Mouse (Mus musculus): ENCODE measurements around the gene Cnfn.
A peak's percentile ranks its signal among the peaks of the same experiment; 100 is the strongest.
"Not testable (repeated sequence)": the region's sequence is repeated elsewhere in the genome, so short reads cannot be mapped to it uniquely, and the experiment has no call there.

Gene Cnfn

DNA sequence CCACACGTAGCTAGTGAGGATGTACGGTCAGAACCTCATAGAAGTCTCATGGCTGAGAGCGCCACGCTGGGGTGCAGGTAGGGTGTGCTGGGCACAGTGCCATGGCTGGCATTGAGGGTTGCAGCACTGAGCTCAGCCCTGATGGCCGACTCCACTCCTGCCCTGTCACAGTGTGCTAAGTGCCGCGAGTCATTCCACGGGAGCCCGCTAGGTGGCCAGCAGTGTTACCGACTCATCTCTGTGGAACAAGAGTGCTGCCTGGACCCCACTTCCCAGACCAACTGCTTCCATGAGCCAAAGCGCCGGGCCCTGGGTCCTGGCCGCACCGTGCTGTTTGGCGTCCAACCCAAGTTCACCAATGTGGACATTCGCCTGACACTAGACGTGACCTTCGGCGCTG lies 6.4 kb downstream of the Cnfn start:
- no peak for DNase-seq

GRCm38 (mm10) chr7:25358721-25359206 lies 10.8 kb downstream of the Cnfn start:
- no peak for DNase-seq

DNA sequence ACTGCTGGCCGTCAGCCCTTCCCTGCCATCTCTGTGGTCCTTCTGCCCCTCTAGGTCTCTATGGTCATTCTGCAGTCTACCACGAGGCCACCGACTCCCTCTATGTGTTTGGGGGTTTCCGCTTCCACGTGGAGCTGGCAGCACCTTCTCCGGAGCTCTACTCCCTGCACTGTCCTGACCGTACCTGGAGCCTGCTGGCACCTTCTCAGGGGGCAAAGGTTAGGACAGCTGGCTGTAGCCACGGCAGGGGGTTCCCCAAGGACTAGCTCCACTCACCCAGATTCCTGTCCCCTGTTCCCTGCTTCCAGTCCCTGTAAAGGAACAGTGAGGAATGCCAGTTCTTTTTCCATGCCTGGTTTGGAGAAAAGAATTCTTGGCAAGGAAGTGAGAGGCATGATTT lies 20.7 kb downstream of the Cnfn start:
- peak; percentile 38 to 66 for DNase-seq

GRCm38 (mm10) chr7:25341000-25341784 lies 28.3 kb downstream of the Cnfn start:
- no peak for DNase-seq

DNA sequence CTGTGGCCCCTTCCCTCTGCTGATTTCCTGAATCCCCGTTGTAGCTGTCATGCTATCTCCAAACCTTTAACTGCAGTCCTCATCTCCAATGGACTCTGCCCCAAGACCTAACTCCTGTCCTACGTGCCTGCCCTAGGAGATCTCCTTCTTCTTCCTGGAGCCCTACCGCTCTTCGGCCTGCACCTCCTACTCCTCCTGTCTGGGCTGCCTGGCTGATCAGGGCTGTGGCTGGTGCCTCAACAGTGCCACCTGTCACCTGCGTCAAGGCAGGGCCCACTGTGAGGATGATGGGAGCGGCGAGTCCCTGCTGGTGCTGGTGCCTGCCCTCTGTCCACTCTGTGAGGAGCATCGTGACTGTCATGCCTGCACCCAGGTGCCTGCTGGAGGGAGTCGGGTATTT lies 30.2 kb downstream of the Cnfn start:
- no peak for DNase-seq

DNA sequence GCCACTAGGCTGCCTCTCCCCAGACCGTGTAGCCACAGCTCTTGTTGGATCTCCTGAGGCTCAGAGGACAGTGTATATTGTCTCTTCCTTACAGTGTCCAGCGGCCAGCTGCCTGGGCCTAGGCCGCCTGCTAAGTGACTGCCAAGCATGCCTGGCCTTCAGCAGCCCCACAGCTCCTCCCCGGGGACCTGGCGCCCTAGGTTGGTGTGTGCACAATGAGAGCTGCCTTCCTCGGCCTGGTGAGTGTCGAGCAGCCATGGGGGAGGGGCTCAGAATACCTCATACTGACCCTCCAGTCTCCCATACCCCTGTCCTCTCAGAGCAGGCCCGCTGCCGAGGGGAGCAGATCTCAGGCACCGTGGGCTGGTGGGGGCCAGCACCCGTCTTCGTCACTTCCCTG lies 35.1 kb downstream of the Cnfn start:
- no peak for DNase-seq

- DNase-seq: peak; percentile 71 to 80
Measured at GRCm38 (mm10) chr7:25333596-25334307, 35.8 kb downstream of the Cnfn start.

DNA sequence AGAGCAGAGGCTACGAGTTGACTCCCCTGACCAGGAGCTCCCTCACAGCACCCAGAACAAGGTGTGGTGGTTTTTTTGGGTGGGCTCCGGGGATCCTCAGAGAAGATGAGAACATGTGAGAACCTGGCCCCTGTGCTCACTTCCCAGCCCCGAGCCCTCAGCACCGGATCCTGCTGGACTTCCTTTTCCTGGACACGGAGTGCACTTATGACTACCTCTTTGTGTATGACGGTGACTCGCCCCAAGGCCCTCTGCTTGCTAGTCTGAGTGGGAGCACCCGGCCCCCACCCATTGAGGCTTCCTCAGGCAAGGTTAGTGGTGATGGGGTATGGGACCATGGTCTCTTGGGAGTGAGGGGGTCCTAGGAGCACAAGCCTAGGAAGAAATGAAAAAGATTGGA lies 43.3 kb downstream of the Cnfn start:
- no peak for DNase-seq

DNA sequence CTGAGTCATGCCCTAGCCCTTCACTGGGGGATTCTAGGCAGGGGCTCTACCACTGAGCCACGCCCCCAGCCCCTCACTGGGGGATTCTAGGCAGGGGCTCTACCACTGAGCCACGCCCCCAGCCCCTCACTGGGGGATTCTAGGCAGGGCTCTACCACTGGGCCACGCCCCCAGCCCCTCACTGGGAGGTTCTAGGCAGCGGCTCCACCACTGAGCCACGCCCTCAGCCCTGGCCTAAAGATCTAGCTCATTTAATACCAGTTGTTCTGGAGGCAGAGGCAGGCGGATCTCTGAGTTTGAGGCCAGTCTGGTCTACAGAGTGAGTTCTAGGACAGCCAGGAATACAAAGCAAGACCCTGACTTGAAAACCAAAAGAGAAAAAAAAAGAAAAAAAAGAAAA lies 44.1 kb downstream of the Cnfn start:
- not testable (repeated sequence) for DNase-seq

DNA sequence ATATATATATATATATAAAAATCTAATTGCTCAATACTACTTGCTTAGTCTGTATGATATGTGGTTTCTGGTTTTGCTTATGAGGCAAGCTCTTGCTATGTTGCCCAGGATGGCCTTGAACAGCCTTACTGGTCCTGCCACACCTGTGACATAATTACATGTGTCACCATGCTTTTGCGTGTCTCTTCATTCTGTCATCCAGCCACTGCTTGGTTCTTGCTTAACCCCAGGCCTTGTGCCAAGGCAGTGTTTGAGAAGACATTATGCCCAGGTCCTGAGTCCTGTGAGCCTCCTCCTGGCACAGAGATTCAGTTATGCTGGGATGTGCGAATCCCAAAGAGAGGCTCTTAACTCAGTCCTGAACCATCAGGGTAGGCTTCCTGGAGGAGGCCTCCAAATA lies 46.3 kb downstream of the Cnfn start:
- no peak for DNase-seq

GRCm38 (mm10) chr7:25322058-25322484 lies 47.5 kb downstream of the Cnfn start:
- DNase-seq: no peak
